Mouse (Mus musculus) MEL-GATA-1-ER (cell line): Measurements from ENCODE around the gene Rnf130.

Experiments
- DNase-seq: peaks from one replicate; pipeline ENCODE4 v3.0.0-alpha.2; 2012; ENCODE audit warnings: low read depth; ENCODE audit errors: extremely low read depth

The Rnf130 gene

GRCm38 (mm10) chr11:50024833-50025720 lies at the start of gene Rnf130:
Rnf130 (plus strand) TSS chr11:50025346.
- peak; percentile 71 for DNase-seq

- no peak for DNase-seq
Measured at GRCm38 (mm10) chr11:49977963-49978568, 47.1 kb upstream of the Rnf130 start.

- DNase-seq, result no peak
Measured at GRCm38 (mm10) chr11:49978935-49979334, 46.2 kb upstream of the Rnf130 start.

GRCm38 (mm10) chr11:49980681-49981235 lies 44.4 kb upstream of the Rnf130 start:
- DNase-seq, result peak; percentile 38

GRCm38 (mm10) chr11:49981321-49981963 lies 43.7 kb upstream of the Rnf130 start:
- peak; percentile 91 for DNase-seq

- peak; percentile 57 for DNase-seq
Measured at GRCm38 (mm10) chr11:49982094-49982493, 43.1 kb upstream of the Rnf130 start.

GRCm38 (mm10) chr11:49982881-49983280 lies 42.3 kb upstream of the Rnf130 start:
- DNase-seq, result no peak

- no peak for DNase-seq
Measured at GRCm38 (mm10) chr11:49983875-49984552, 41.1 kb upstream of the Rnf130 start.

GRCm38 (mm10) chr11:49985009-49985408 lies 40.1 kb upstream of the Rnf130 start:
- no peak for DNase-seq

GRCm38 (mm10) chr11:49986277-49987036 lies 38.7 kb upstream of the Rnf130 start:
- peak; percentile 65 for DNase-seq

GRCm38 (mm10) chr11:49994536-49994935 lies 30.6 kb upstream of the Rnf130 start:
- peak; percentile 95 for DNase-seq

GRCm38 (mm10) chr11:49996398-49996797 lies 28.7 kb upstream of the Rnf130 start:
- DNase-seq, result no peak

GRCm38 (mm10) chr11:49997321-49997720 lies 27.8 kb upstream of the Rnf130 start:
- DNase-seq, result no peak

GRCm38 (mm10) chr11:50002853-50003252 lies 22.3 kb upstream of the Rnf130 start:
- DNase-seq, result no peak

GRCm38 (mm10) chr11:50007776-50008175 lies 17.4 kb upstream of the Rnf130 start:
- DNase-seq, result no peak

- DNase-seq, result no peak
Measured at GRCm38 (mm10) chr11:50008231-50008630, 16.9 kb upstream of the Rnf130 start.

- no peak for DNase-seq
Measured at GRCm38 (mm10) chr11:50013016-50013415, 12.1 kb upstream of the Rnf130 start.

GRCm38 (mm10) chr11:50016503-50016902 lies 8.6 kb upstream of the Rnf130 start:
- DNase-seq, result no peak

- no peak for DNase-seq
Measured at GRCm38 (mm10) chr11:50017511-50017910, 7.6 kb upstream of the Rnf130 start.

- DNase-seq, result no peak
Measured at GRCm38 (mm10) chr11:50018848-50019247, 6.3 kb upstream of the Rnf130 start.
